Mouse (Mus musculus): ENCODE measurements around the gene Slc43a2. TPM values are rescaled to one million over a fixed set of nuclear protein-coding genes. Genes with fewer than 3 reads are reported as not detected.

Slc43a2 gene
- total RNA-seq, 2 experiments from 2014 or later: 56.7 to 57.0 TPM

DNA sequence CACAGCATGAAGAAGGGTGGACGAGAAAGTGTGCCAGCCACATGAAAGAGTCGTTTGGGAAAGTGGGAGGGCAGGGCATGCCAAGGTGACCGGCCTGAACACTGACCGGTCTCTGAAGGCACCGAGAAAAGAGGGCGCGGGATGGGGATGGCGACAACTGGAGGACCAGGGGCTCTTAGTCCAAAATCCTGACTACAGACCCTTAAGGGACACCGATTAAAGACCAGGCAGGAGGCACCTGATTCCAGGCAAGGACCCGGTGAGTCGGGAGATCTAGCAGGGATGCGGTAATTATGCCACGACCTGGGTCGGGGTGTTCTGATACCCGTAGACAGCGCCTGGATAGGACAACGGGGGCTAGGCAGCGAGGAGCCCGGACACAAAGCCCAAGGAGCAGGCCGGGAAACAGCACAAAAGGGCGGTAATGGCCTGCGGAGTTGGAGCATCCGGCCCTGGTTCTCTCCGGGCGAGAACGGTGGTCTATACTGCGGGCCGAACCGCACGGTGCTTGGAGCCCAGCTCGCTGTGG lies 585 bp upstream of the Slc43a2 start:
- no peak for TF ChIP-seq CTCF (IDR thresholded peaks at IDR 0.05)
- H3K4me3 ChIP-seq: peak overlapping the region; percentile 90
- intact Hi-C loops (cut with DNase I): loop anchor here (1.0 kb wide), 1 partner anchor 42 kb away; no protein-coding TSS in a partner anchor
- peak overlapping the region; percentile 97 for H3K27ac ChIP-seq
- DNase-seq (ENCODE audit: extremely low spot score in 1 of 2, low spot score in 2 of 2): no peak

DNA sequence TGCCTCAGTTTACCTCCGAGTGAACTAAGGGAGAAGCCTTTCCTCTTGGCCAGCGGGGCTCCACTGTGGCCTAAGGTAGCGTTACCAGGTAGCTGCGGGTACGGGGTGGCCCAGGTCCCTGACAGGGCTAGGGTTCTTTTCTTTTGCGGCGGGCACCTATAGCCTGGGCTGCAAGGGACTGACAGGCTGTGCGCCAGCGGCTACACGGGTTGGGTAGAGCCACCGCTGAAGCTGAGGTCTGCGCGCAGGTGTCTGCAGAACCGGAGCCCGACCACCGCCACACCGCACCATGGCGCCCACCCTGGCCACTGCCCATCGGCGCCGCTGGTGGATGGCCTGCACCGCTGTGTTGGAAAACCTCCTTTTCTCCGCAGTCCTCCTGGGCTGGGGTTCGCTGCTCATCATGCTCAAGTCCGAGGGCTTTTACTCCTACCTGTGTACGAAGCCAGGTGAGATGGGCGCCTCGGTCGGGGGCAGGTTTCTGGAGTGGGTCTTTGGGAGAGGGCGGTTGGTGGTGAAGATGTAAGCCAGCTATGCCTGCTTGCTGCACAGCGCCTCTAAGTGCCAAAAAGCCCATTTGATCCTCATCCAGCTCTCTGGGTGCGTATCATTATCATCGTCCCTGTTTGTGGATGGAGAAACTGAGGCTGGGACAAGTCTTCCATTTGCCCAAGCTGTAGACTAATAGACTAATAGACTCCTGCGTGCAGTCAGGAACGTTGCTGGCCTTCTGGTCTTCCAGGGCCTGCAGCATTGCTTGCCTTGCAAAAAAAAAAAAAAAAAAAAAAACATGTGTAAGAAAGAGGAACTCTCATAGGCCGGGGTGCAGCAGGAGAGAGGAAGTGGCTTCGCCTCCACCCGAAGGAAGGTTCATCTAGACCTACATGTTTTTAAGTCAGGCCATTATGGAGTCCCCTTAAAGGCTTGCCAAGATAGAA lies 1.1 kb downstream of the Slc43a2 start:
- intact Hi-C loops (cut with DNase I): no loop called here
- peak overlapping the region; percentile 90 for H3K4me3 ChIP-seq
- peak overlapping the region; percentile 97 for H3K27ac ChIP-seq
- TF ChIP-seq CTCF (IDR thresholded peaks at IDR 0.05): no peak
- DNase-seq (ENCODE audit: extremely low spot score in 1 of 2, low spot score in 2 of 2): peak; percentile 27 to 50

DNA sequence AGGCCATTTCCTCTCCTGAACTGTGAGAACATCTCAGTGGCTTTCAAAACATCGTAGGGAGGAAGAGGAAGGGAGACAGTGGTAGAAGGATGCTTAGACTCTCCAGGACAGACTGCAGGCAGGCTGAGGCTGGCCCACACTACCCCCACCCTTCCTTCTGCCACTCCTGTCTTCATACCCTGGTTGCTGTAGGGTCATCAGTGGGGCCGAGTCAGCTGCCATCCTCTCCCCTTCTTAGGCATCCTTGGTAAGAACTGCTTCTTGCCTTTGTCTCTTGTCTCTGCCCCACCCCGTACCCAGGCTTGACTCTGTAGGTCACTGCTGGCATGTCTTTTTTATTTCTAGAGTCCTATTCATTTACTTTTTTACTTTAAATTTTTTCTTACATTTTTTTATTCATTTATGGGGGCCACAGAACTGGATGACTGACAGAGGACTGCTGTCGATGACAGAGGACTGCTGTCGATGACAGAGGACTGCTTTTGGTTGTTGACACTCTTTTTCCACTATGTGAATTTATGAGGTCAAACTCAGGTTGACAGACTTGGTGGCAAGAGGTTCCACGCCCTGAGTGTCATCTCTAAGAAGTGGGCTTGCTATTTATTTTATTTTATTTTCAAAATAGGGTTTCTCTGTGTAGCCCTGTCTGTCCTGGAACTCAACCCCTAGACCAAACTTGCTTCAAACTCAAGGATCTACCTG lies 2.0 kb downstream of the Slc43a2 start:
- Histone ChIP-seq H3K27ac (peak overlapping the region; percentile 97), H3K4me3 (peak overlapping the region; percentile 90)
- TF ChIP-seq CTCF (IDR thresholded peaks at IDR 0.05): no peak
- DNase-seq (ENCODE audit: extremely low spot score in 1 of 2, low spot score in 2 of 2): no peak
- intact Hi-C loops (cut with DNase I): no loop called here

DNA sequence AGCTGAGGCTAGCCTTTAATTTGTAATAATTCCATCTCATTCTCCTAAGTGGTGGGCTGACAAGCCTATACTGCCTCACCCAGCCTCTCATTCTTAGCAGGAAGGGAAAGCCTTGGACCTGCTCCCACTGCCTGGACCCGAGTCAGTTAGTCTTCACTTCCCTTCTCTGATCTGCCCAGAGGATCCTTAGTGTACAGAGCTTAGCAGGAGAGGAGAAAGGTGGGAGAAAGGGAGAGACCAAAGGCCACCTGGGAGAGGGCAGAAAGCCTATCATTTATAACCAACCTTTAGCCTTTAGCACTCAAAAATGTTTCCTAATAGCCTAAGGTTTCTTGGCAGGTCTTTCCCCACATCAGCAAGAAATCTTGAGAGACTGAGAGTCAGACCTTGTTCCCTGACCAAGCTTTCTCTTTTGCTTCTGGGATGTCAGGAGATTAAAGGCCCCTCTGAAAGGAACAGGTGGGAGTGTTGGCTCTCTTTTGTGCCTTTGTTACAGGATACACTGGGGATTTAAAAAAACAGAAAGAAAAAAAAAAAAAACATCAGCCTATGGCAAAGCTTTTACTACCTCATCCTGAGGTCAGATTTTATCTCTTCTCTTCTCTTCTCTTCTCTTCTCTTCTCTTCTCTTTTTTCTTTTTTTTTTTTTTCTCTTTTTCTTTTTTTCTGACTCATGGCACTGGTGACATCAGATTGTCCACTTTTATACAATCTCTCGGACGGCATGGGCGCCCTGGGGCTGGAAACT lies 3.0 kb downstream of the Slc43a2 start:
- intact Hi-C loops (cut with DNase I): no loop called here
- TF ChIP-seq CTCF (IDR thresholded peaks at IDR 0.05): no peak
- Histone ChIP-seq H3K27ac (peak overlapping the region; percentile 48; the same call in 1 of the 2 replicates), H3K4me3 (no peak overlapping the region; the same call in 1 of the 2 replicates)
- DNase-seq (ENCODE audit: extremely low spot score in 1 of 2, low spot score in 2 of 2): no peak

DNA sequence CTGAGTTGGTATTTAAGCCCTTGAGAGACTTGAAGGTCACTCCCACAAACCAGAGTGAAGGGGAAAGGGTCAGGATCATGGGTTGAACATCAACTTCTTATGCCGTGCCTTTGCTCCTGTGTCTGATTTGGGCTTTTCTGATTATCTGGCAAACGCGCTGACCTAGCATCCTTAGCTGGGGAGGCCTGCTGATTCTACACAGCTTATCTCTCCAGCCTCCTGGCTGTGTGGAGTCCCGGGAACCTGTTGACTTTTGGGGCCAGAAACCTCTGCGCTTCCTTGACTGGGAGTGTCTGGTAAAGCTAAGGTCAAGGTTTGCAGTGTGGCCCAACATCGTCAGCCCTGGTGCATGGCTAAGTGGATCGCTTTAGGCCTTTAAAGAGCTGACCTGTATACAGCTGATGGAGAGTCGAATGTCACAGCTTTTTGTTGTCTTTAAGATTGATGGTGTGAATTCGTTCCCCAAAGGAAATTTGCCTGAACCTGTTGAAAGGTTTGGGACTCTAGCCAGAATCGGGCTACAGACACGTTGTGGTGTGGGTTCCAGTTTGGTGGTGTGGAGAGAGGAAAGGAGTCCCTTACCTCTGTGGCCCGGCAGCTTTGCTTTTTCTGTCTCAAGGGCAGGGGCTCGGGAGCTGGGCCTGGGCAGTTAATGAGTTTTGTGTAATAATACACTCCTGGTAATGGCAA lies 3.8 kb downstream of the Slc43a2 start:
- no peak for TF ChIP-seq CTCF (IDR thresholded peaks at IDR 0.05)
- intact Hi-C loops (cut with DNase I): no loop called here
- no peak for DNase-seq (ENCODE audit: extremely low spot score in 1 of 2, low spot score in 2 of 2)
- H3K27ac ChIP-seq: peak overlapping the region; percentile 32; the same call in 1 of the 2 replicates
- peak overlapping the region; percentile 9; the same call in 1 of the 2 replicates for H3K4me3 ChIP-seq

DNA sequence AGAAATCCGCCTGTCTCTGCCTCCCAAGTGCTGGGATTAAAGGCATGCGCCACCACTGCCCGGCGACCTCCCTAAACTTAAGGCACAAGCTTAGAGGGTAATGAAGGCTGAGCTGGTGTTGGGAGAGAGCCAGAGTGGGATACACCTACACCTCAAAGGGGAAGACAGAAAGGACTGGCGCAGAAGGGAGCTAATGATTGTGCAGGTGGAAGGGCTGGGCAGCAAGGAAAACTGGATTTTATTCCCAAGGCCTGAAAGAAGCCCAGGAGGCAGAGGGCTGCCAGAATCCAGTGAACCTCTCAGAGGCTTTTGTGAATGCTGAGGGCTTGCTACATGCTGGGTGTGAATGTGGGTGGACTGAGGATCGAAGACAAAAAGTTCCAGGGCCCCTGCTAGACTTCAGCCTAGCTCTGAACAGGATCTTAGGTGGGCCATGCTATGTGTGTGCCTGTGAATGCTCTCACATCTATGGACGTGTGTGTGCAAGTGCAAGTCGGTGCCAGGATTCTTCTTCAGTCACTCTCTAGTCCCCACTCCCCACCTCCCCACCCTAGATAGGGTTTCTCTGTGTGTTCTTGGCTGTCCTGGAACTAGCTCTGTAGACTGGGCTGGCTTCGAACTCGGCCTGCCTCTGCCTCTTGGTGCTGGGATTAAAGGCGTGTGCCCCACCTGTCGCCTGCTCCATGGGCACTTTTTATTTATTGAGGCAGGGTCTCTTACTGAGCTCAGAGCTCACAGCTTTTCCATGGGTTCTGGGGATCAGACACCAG lies 4.9 kb downstream of the Slc43a2 start:
- no peak for DNase-seq (ENCODE audit: extremely low spot score in 1 of 2, low spot score in 2 of 2)
- Histone ChIP-seq H3K27ac (no peak overlapping the region; the same call in 1 of the 2 replicates), H3K4me3 (no peak overlapping the region)
- intact Hi-C loops (cut with DNase I): no loop called here
- no peak for TF ChIP-seq CTCF (IDR thresholded peaks at IDR 0.05)

DNA sequence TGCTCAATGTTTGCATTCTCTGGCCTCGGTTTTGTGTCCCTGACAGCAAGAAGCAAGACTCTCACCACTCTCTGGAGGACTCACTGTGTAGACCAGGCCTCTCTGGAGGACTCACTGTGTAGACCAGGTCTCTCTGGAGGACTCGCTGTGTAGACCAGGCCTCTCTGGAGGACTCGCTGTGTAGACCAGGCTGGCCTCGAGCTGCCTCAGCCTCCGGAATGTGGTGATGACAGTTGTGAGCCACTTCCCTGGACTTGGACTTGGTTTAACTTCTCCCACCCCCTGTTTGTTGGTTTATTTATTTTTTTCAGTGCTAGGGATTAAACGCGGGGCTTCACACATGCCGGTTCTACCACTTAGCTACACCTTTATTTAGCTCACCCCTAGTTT lies 5.5 kb downstream of the Slc43a2 start:
- intact Hi-C loops (cut with DNase I): no loop called here
- Histone ChIP-seq H3K4me3 (no peak overlapping the region), H3K27ac (peak overlapping the region; percentile 80)
- DNase-seq (ENCODE audit: extremely low spot score in 1 of 2, low spot score in 2 of 2): no peak
- TF ChIP-seq CTCF (IDR thresholded peaks at IDR 0.05): no peak

DNA sequence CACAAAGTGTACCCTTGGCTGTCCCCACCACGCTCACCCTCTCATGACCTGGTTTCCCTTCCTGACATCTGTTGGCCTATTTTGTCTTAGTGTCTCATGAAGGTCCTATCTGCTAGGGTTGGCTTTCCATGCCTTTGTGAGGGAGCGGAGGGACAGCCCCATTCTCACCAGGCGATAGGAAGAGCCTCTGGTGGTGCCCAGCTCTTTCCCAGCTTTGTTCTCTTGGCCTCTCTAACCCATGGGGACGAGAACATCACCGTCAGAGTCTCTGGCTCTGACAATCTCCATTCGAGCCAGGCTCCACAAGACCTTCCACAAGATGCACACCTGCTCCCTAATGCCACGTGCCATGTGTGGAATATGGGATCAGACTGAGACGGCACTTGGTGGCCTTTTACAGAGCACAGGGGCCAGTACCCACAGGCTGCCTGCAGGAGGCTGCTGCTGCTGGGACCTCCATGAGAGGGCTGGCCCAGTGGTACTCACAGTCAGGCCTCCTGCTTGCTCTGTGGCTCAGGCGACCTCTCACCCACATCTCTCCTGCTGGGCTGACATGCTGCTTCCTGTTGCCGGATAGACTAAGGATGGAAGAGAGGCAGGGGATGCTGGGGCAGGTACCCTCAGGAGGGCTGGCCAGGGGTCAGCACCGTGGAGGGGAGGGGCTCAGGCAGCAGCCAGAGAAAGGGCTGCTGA lies 6.1 kb downstream of the Slc43a2 start:
- Histone ChIP-seq H3K4me3 (no peak overlapping the region), H3K27ac (peak overlapping the region; percentile 80)
- intact Hi-C loops (cut with DNase I): no loop called here
- peak; percentile 16 for TF ChIP-seq CTCF (IDR thresholded peaks at IDR 0.05)
- no peak for DNase-seq (ENCODE audit: extremely low spot score in 1 of 2, low spot score in 2 of 2)

DNA sequence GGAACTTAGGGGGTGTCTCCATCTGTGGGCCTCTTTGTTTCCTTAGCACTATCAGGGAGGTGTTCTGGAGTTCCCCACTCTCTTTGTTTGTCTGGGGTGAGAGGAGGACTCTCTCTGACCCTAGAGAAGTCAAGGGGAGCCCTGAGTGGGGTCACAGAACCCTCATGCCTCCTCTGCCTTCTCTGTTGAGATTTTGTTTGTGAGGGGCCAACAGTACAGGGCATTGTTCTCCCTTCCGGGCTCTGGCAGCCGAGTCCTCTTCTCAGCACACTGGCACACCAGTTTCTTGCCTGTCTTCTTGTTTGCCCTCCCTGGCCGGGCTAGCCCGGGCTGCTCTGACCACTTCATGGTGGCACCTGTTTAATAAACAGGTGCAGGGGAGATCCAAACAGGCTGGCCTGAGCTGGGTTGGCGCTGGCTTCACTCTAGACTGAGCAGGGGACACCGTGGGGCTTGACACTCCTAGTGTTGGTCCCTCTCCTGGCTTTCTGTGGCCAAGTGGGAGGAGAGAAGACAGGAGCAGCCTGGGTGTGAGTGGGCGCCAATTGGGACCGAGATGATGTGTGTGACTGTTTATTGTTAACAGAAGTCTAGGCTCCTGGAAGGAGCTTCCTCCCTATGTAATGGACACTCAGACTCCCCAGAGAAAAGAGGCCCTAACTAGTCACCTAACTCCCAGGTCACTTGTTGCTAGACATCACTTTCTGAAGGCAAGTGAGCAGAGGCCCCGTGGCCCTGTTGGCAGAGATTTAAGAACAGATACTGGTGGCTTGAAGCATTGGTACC lies 6.9 kb downstream of the Slc43a2 start:
- intact Hi-C loops (cut with DNase I): no loop called here
- peak overlapping the region; percentile 80 for H3K27ac ChIP-seq
- H3K4me3 ChIP-seq: no peak overlapping the region
- TF ChIP-seq CTCF (IDR thresholded peaks at IDR 0.05): no peak
- DNase-seq (ENCODE audit: extremely low spot score in 1 of 2, low spot score in 2 of 2): no peak

All from left cerebral cortex, adult 2 months (tissue).